Mouse (Mus musculus): ENCODE results near the gene Ocln.

- TF ChIP-seq CTCF (IDR thresholded peaks at IDR 0.05; ENCODE audit: insufficient read depth, low read length) (no peak), POLR2A (IDR thresholded peaks at IDR 0.05; ENCODE audit: borderline replicate concordance, extremely low read depth, low read depth, low read length) (no peak)
These were observed 27.6 kb downstream of the Ocln start for GRCm38 (mm10) chr13:100524896-100525295.

Measured in lung, adult 2 months (tissue).